Mouse (Mus musculus) cerebral cortex, adult 2 months (tissue): ENCODE measurements around the gene Prkce.

Experiments
- WGBS: fragments of 180-500 bp; shearing (Covaris S2); methylation state at CpG from one replicate; pipeline ENCODE4 v1.1.7; 2018; 5-methylcytosine and 5-hydroxymethylcytosine counted together

Prkce gene

GRCm38 (mm10) chr17:86364349-86365075 is 196.9 kb downstream of the Prkce start:
- WGBS = 46% methylated on average over 16 of the region's 16 CpGs

DNA sequence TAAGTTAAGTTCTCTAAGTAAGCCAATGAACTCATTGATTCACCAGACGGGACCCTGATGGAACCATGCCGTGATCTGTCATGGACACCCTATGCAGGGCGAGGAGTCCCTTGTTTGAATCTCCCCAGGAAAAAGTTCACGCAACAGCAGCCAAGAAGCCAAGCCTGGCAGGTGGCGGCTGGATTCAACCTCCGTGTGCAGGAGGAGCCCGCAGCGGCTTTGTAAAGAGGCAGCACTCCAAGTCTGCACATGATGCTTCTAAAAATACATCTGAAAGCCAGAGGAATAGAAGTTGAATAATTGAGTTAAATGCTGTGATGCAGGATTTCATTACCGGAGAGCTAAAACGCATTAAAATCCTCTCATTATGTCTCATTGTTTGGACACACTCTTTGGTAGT is 199.3 kb downstream of the Prkce start:
- 28% methylated on average over 10 of the region's 10 CpGs for WGBS

GRCm38 (mm10) chr17:86367676-86368075 is 200.1 kb downstream of the Prkce start:
- 59% methylated on average over 7 of the region's 7 CpGs for WGBS

- WGBS = 79% methylated on average over 8 of the region's 8 CpGs
Measured at GRCm38 (mm10) chr17:86370106-86370742, 202.6 kb downstream of the Prkce start.

DNA sequence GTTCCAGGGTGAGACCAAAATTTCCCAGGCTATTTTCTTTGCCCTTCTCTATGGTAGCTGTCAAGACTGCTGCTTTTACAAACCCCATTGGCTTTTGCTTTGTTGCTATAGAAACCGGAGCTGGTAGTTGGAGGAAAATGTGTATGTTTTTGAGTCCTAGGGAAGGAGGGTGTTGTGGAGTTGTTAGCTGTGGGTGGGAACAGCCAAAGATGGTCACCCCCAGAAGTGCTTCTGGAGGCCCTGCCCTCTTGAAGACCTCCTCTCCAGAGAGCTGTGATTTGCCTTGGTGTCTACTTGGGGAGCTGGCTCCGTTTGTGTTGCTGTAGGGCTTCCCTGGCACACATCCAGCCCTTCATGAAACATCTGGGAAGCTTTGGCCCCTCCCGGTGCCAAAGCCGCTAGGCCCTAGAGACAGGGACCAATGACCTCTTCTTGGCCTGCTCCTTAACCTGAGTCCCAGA is 203.5 kb downstream of the Prkce start:
- WGBS = 35% methylated on average over 4 of the region's 4 CpGs

- 92% methylated on average over 6 of the region's 6 CpGs for WGBS
Measured at GRCm38 (mm10) chr17:86376389-86376788, 208.8 kb downstream of the Prkce start.

GRCm38 (mm10) chr17:86377863-86378262 is 210.3 kb downstream of the Prkce start:
- 75% methylated on average over 9 of the region's 9 CpGs for WGBS

- 88% methylated on average over 11 of the region's 11 CpGs for WGBS
Measured at GRCm38 (mm10) chr17:86378611-86379010, 211.0 kb downstream of the Prkce start.

DNA sequence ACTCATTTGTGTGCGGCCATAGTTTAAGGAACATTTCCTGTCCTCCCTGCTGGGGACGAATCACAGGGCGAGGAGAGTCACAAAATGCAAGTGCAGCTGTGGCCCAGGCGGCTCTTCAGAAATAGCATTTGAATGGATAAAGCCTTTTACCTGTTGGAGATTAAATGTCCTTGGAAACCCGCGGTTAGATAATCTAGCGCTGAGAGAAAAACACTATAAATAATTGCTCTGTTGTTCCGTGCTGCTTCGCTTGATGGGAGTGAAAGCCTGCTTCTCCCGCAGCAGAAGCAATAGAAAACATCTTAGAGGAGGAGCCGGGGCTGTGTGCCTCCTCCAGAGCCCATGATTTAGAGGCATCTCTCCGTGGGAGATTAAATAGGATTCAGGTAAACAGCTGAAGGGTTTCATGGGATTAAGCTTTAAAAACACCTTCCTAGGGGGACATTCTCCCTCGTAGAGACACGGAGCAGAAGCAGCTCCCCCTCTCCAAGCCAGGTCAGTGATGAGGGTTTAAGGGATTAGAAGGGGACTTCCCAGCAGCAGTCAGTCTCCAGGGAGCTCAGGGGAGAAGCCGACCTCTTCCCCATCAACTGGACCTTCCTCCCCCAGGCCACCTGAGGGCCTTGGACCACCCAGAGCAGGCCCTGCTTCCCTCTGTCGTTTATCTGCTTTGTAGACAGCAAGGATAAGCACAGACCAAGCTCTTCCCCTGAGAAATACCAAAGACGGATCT is 212.0 kb downstream of the Prkce start:
- WGBS = 30% methylated on average over 17 of the region's 17 CpGs

- 94% methylated on average over 9 of the region's 9 CpGs for WGBS
Measured at GRCm38 (mm10) chr17:86381464-86381863, 213.9 kb downstream of the Prkce start.

DNA sequence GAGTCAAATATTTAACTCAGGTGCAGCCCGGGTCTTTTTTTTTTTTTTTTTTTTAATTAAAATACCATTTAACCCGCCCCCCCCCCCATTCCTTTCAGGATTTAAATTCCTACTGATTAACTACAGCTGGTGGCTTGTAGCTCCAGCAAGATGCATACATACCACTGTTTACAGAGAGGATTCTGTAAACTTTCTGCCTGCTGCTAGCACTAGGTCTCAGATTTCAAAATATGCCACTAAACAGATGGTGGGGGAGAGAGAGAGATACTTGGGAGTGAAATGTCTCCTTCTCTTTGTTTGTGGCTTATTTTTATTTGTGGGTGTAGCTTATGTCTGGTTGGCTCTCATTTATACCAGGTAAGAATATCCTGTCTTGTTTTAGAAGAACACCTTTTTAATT is 215.3 kb downstream of the Prkce start:
- 38% methylated on average over 2 of the region's 2 CpGs for WGBS

- WGBS = 88% methylated on average over 18 of the region's 18 CpGs
Measured at GRCm38 (mm10) chr17:86383699-86384572, 216.4 kb downstream of the Prkce start.

DNA sequence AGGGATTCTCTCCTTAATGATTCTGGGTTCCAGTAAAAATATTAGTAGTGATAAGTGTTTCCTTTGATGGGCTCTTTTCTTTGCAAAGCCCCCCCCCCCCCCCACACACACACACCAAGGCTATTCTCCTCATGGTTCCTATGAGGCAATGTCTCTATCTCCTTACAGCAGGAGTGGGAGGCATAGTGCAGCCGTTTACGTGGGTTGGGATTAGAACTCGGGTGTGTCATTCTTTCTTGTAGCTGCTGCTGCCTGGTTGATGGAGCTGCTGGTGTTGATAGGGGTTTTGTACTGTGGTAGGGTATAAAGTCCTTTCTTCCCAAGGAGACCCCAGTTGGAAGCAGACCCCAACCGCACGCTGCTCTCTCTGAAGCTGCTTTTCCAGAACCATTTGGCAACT is 224.9 kb downstream of the Prkce start:
- WGBS = 65% methylated on average over 5 of the region's 5 CpGs

DNA sequence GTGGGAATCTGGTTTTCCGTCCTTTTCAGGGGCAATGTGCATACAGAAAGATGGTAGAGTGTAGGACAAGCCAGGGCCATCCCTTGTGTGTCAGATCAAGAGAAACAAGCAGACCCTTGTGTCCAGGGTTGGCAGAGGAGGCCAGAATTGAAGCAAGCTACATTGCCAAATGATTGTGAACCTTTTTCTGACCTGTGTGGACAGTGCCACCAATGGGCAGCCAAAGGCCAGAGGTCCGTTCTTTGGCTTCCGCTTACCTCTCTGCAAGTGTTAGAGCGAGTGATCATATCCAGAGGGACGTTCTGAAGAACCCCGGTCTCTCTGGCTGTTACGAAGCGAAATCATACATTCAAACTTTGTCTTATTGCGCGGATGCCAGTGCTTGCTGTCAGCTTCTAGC is 225.6 kb downstream of the Prkce start:
- 95% methylated on average over 10 of the region's 10 CpGs for WGBS

DNA sequence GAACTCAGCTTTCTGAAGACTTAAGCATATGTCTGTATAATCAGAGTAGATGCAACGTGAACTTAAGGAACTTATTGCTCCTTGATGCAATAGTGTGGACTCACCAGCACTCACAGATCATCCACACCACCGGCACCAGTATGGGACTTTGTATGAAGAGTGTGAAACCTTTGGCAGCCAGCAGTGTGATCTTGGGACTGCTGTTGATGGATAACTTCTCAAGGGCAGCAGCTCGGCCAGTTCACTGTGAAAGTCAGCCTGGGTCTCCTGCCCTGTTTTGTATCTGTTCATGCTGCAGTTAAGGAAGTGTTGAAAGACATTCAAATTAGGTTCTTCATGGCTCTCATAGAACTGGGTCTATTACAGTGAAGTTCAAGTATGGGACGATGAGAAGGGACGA is 230.1 kb downstream of the Prkce start:
- WGBS = 91% methylated on average over 5 of the region's 5 CpGs

- WGBS = 95% methylated on average over 1 of the region's 1 CpGs
Measured at GRCm38 (mm10) chr17:86398226-86398625, 230.6 kb downstream of the Prkce start.

DNA sequence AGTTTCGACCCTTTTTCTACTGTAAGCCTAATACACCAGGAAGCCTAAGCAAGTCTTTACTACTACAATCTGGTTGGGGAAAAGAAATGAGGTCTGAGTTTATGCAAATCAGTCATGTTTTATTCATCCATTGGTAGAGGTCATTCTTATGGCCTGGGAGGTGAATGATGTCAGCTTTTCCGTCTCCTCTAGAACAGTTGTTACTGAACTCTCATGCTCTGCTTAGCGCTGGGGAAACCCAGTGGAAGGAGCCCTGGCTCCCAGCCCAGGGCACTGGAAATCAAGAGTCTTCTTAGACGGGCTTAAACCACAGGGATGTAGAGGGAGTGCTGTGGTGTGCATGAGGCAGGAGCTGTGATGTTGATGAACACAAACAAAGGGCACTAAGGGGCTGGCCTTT is 232.4 kb downstream of the Prkce start:
- 64% methylated on average over 4 of the region's 4 CpGs for WGBS

GRCm38 (mm10) chr17:86404795-86405501 is 237.4 kb downstream of the Prkce start:
- 39% methylated on average over 11 of the region's 11 CpGs for WGBS

DNA sequence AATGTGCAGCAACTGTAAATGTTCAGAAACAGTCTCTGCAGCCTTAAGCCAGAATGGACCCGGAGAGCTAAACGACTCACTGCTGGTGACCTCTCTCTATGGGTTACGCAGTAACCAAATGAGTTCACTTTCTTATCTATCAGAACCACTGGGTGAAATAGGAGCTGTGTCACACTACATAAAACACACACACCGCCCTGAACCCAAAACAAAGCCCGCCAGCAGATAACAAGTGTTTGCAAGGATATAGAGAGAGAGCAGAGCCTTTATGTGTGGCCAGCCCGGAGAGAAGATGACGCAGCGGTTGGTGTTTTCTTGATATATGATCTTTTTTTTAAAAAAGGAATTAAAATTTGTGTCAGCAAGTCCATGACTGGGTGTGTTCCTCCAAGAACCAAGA is 238.1 kb downstream of the Prkce start:
- WGBS = 93% methylated on average over 8 of the region's 8 CpGs

- 59% methylated on average over 8 of the region's 8 CpGs for WGBS
Measured at GRCm38 (mm10) chr17:86407921-86408613, 240.5 kb downstream of the Prkce start.
